Mouse (Mus musculus): ENCODE measurements around the gene Gm42791. TPM values are rescaled to one million over a fixed set of nuclear protein-coding genes. Genes with fewer than 3 reads are reported as not detected.

Gm42791 gene
- total RNA-seq, 2 experiments from 2014 or later = 14.2 TPM; not detected in 1

- ATAC-seq (replicated peaks; ENCODE audit: low FRiP score, poor library complexity, severe bottlenecking) = peak; percentile 82
Measured at GRCm38 (mm10) chr5:148935071-148935821, 59.7 kb downstream of the Gm42791 start.

GRCm38 (mm10) chr5:148934457-148934856 lies 60.5 kb downstream of the Gm42791 start:
- no peak for ATAC-seq (replicated peaks; ENCODE audit: low FRiP score, poor library complexity, severe bottlenecking)

- no peak for ATAC-seq (replicated peaks; ENCODE audit: low FRiP score, poor library complexity, severe bottlenecking)
Measured at GRCm38 (mm10) chr5:148933767-148934166, 61.2 kb downstream of the Gm42791 start.

- no peak for ATAC-seq (replicated peaks; ENCODE audit: low FRiP score, poor library complexity, severe bottlenecking)
Measured at GRCm38 (mm10) chr5:148931301-148931700, 63.6 kb downstream of the Gm42791 start.

- ATAC-seq (replicated peaks; ENCODE audit: low FRiP score, poor library complexity, severe bottlenecking) = peak; percentile 59
Measured at GRCm38 (mm10) chr5:148929116-148929449, 65.9 kb downstream of the Gm42791 start, which contains the start of gene Katnal1. Katnal1 (minus strand) TSS chr5:148929320.

GRCm38 (mm10) chr5:148928382-148929115 lies 66.4 kb downstream of the Gm42791 start:
- peak; percentile 93 for ATAC-seq (replicated peaks; ENCODE audit: low FRiP score, poor library complexity, severe bottlenecking)

GRCm38 (mm10) chr5:148927717-148928223 lies 67.2 kb downstream of the Gm42791 start:
- ATAC-seq (replicated peaks; ENCODE audit: low FRiP score, poor library complexity, severe bottlenecking) = no peak

- no peak for ATAC-seq (replicated peaks; ENCODE audit: low FRiP score, poor library complexity, severe bottlenecking)
Measured at GRCm38 (mm10) chr5:148924586-148924985, 70.4 kb downstream of the Gm42791 start.

GRCm38 (mm10) chr5:148924051-148924450 lies 70.9 kb downstream of the Gm42791 start:
- no peak for ATAC-seq (replicated peaks; ENCODE audit: low FRiP score, poor library complexity, severe bottlenecking)

- ATAC-seq (replicated peaks; ENCODE audit: low FRiP score, poor library complexity, severe bottlenecking) = no peak
Measured at GRCm38 (mm10) chr5:148923408-148923807, 71.5 kb downstream of the Gm42791 start.

- ATAC-seq (replicated peaks; ENCODE audit: low FRiP score, poor library complexity, severe bottlenecking) = no peak
Measured at GRCm38 (mm10) chr5:148922773-148923172, 72.2 kb downstream of the Gm42791 start.

- no peak; the same call in 1 of the 2 replicates for ATAC-seq (replicated peaks; ENCODE audit: low FRiP score, poor library complexity, severe bottlenecking)
Measured at GRCm38 (mm10) chr5:148918049-148918448, 76.9 kb downstream of the Gm42791 start.

GRCm38 (mm10) chr5:148916775-148917174 lies 78.2 kb downstream of the Gm42791 start:
- ATAC-seq (replicated peaks; ENCODE audit: low FRiP score, poor library complexity, severe bottlenecking) = no peak

GRCm38 (mm10) chr5:148912262-148912661 lies 82.7 kb downstream of the Gm42791 start:
- no peak for ATAC-seq (replicated peaks; ENCODE audit: low FRiP score, poor library complexity, severe bottlenecking)

- no peak for ATAC-seq (replicated peaks; ENCODE audit: low FRiP score, poor library complexity, severe bottlenecking)
Measured at GRCm38 (mm10) chr5:148910066-148910465, 84.9 kb downstream of the Gm42791 start.

- no peak for ATAC-seq (replicated peaks; ENCODE audit: low FRiP score, poor library complexity, severe bottlenecking)
Measured at GRCm38 (mm10) chr5:148909402-148909801, 85.5 kb downstream of the Gm42791 start.

GRCm38 (mm10) chr5:148909057-148909395 lies 85.9 kb downstream of the Gm42791 start:
- ATAC-seq (replicated peaks; ENCODE audit: low FRiP score, poor library complexity, severe bottlenecking) = no peak

GRCm38 (mm10) chr5:148908191-148909056 lies 86.5 kb downstream of the Gm42791 start:
- ATAC-seq (replicated peaks; ENCODE audit: low FRiP score, poor library complexity, severe bottlenecking) = no peak

- peak; percentile 56 for ATAC-seq (replicated peaks; ENCODE audit: low FRiP score, poor library complexity, severe bottlenecking)
Measured at GRCm38 (mm10) chr5:148906305-148906704, 88.6 kb downstream of the Gm42791 start.

GRCm38 (mm10) chr5:148904846-148905245 lies 90.1 kb downstream of the Gm42791 start:
- no peak for ATAC-seq (replicated peaks; ENCODE audit: low FRiP score, poor library complexity, severe bottlenecking)

Measured in erythroblast, adult 5-6 weeks (primary cell).